Mouse (Mus musculus) left cerebral cortex, postnatal 14 days (tissue): Measurements from ENCODE around the gene Xrcc1. TPM values are rescaled to one million over a fixed set of nuclear protein-coding genes. Genes with fewer than 3 reads are reported as not detected.
A peak's percentile ranks its signal among the peaks of the same experiment; 100 is the strongest.
"Not testable (repeated sequence)": the region's sequence is repeated elsewhere in the genome, so short reads cannot be mapped to it uniquely, and the experiment has no call there.

ENCODE experiments used
- DNase-seq, 2 experiments: peaks; one replicate each; pipeline ENCODE4 v3.0.0; 2021 to 2022; ENCODE audit warnings: low spot score in 2 of 2, mixed read lengths in 1 of 2
- intact Hi-C: fragments of 180-260 bp; cut with DNase I; formaldehyde crosslinking; loops from one replicate; pipeline ENCODE4 v1.15.1; 2025
- total RNA-seq, 2 experiments: library from RNA; stranded (reverse); gene quantifications; 2 replicates each; pipeline ENCODE4 v1.2.3; 2021

The Xrcc1 gene
- total RNA-seq, 2 experiments from 2014 or later = 34.7 to 37.8 TPM

DNA sequence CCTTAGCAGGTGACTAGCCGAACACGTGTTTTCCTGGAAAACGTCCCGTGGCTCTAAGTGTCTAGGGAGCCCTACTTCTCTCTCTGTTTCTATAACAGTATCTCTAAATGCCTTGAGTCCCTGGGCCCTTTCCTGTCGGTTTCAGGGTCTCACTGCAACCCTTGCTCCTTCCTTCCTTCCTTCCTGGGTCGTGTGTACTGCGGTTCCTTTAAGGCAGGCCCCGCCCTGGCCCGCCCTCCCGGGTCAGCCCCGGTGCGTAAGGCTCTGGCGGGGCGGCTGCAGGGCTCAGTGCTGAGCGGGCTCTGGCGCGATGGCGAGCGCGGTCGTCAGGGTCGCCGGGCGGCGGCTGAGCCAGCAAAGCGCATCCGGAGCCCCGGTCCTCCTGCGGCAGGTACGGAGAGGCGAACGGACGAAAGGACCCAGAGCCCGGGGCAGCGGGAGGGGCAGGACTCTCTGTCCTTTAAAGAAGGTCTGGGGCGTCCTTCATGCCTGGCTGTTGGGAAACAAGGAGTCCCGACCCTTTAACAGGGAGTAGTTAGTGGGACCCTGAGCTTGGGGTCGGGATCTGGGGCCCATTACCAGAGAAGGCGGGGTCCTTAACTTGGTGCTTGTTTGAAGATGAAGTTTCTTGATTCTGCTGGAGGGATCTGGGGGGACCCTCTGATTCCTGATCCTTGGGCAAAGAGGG, 47.7 kb downstream of the Xrcc1 start:
- intact Hi-C loops = no loop called here
- DNase-seq = peak in 1 of 2 experiments; percentile 61

DNA sequence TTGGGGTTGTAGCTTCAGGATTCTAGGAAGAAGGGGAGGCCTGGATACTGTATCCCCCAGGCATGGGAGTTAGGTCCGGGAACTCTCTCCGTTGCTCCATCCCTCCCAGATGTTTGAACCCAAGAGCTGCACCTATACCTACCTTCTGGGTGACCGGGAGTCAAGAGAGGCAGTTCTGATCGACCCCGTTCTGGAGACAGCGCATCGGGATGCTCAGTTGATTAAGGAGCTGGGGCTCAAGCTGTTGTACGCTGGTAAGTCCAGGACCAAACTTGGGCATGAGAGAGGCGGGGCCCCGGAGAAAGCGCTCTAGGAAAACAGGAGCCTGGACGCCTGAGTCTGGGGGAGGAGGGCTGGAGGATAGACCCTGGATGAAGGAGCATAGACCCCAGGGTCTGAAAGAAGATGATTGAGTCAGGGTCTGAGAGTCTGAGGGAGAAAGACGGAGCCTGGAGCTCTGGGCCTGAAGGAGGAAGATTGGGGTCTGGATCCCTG, 48.3 kb downstream of the Xrcc1 start:
- intact Hi-C loops = no loop called here
- DNase-seq = no peak

DNA sequence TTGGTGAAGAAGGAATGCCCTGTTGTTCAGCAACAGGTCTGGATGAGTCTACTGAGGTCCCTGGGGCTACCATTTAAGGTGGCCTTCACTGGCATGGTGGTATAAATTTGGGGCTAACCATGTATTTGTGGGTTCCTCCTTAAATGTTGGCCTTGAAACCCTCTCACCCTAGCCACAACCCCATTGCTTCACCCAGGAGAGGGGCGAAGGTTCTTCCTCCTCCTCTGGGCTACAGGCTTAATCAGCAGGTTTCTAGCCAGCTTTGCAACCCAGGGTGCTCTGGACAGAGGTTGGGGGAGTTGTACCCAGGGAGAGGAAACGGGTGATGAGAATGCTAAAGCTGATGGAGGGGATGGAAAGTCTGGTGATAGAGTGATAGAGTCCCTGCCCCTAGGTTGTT, 49.4 kb downstream of the Xrcc1 start:
- intact Hi-C loops = no loop called here
- no peak for DNase-seq

DNA sequence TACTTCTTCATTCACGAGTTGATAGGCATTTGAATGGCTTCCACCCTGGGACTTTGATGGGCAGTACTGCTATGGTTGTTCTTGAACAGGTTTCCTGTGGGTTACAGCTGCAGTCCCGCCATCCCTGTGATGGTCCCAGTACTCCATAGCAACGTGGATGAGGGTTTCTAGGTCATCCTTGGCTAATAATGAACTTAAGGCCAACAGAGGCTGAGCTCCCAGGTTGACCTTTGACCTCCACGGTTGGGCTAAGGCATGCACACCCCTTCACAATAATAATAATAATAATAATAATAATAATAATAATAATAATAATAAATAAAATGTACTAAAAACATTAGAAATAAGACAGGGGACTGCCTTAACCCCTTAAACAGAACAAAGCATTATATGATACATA, 52.0 kb downstream of the Xrcc1 start:
- intact Hi-C loops = no loop called here
- DNase-seq = no peak

DNA sequence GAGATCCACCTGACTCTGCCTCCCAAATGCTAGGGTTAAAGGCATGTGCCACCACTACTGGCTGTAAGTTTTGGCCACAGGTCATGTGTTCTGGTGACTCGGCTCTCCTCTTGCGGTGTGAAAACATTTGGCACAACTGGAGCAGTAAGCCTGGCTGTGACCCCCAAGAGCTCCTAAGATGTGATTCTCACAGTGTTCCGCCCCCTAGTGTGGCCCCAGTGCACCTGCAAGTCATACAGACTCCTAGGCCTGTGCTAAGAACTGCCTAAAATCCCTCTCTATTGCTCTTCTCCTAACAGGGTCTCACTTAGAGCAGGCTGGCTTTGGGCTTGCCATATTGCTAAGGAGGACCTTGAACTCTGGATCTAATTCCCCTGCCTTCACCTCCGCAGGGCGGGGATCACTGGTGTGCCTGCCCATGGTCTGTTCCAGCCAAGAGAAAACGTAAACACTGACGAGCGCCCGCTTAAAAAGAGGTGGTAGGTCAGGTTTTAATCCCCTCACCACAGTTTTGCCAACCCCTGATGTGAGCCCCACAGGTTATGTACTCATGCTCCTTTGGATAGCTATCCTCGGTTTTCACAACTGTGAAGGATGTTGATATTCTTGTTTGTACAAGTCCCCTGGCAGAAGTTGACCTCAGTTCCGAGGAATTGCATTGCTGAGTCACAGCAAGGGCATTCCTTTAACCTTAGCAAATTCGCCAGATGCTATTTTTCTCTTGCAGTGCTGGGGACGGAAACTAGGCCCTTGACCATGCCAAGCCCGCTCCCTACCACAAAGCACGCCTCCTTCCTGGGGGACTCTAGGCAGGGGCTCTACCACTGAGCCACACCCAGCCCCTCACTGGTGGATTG, 53.4 kb downstream of the Xrcc1 start:
- intact Hi-C loops = loop anchor here (2.0 kb wide), 1 partner anchor 63 kb away; no protein-coding TSS in a partner anchor
- DNase-seq = no peak

DNA sequence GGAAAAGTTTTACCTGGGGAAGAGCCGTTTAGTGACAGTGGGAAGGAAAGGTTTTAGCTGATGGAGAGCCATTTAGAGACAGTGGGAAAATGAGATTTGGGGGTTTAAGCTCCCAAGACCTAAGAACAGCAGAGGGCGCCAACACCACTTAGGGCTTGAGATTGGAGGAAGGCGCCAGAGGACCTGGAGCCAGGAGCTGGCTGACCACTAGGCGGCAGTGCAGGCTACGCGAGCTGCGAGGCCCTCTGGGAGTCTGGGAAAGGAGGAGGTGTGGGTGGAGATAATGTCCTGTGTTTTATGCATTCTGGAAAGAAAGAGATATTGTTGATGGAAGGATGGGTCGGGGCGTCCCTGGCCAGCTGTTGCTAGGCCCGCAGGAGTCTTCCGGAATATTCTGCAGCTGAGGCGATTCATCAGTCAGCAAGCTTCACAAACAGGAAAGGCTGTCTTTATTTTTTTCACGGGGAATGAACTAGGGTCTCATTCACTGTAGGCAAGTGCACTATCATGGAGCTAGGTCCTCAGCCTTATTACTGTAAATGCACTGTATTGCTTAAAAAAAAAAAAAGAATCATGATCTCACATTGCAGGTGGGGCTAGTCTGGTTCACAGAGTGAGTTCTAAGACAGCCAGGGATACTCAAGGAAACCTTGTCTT, 55.0 kb downstream of the Xrcc1 start:
- peak; percentile 98 for DNase-seq
- intact Hi-C loops = loop anchor here (2.0 kb wide), 1 partner anchor 62 kb away; no protein-coding TSS in a partner anchor

DNA sequence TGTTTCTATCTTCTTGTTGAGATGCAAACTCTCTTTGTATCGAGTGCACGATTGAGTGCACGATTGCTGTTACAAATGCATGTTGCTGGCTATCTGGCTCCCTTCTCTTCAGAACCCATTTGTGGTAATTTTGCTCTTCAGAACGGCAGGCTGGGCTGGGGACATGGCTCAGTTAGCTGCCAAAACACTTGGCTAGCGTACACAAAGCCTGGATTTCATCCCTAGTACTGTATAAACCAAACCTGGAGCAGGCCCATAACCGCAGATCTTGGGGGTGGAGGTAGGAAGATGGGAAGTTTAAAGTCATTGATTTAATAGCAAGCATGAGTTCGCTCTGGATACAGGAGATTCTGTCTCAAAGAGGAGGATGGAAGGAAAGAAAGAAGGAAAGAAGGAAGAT, 59.5 kb downstream of the Xrcc1 start:
- no peak for DNase-seq
- intact Hi-C loops = no loop called here

DNA sequence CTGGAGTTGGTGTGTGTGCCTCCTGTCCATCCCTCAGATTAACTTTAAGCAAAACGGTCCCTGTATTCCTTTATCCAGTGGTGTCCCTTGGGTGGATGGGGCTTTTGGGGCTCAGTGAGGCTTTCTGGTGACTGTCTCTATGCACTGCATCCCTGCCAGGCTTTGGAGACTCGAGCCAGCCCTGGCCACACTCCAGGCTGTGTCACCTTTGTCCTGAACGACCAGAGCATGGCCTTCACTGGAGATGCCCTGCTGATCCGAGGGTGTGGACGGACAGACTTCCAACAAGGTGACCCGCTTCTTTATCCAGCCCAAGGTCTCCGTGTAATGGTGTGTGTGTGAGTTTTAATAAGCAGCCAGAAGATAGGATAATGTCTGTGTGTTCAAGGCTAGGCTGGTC, 60.0 kb downstream of the Xrcc1 start:
- DNase-seq = no peak
- intact Hi-C loops = no loop called here

DNA sequence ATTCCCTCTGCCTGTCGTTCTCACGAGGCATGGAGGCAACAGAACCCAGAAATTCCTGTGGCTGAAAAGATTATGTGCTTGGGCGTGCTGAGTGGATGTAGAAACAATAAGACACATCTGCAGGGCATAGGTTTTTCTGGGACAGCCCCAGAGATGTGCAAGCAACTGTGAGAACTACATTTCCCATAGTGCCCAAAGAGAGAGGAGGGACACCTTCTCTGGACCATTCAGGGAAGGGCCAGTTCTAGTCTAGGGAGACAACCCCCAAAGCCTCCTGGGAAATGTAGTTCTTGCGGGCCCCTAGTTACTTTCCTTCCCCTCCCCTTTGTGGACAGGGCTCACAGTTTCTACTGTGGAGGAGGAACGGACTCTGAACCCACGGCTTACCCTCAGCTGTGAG, 61.9 kb downstream of the Xrcc1 start:
- peak; percentile 49 to 50 for DNase-seq
- intact Hi-C loops = no loop called here

DNA sequence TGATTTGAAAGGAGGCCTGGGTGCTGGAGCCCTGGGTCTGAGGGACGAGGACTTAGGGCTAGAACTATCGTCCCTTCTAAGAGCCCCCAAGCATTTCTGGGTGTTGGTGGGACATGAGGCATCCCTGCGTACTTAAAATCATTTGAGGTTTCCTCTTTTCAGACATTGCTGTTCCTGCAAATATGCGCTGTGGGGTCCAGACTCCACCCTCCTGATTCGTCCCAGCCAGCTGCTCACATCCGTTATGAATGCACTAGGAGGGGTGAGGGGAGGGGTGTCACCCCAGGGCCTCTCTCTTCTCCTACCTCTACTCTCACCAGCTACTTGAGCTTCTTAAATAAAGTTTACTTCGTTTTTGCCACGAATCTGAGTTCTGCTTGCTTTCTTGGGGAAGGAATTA, 62.5 kb downstream of the Xrcc1 start:
- intact Hi-C loops = no loop called here
- DNase-seq = no peak

DNA sequence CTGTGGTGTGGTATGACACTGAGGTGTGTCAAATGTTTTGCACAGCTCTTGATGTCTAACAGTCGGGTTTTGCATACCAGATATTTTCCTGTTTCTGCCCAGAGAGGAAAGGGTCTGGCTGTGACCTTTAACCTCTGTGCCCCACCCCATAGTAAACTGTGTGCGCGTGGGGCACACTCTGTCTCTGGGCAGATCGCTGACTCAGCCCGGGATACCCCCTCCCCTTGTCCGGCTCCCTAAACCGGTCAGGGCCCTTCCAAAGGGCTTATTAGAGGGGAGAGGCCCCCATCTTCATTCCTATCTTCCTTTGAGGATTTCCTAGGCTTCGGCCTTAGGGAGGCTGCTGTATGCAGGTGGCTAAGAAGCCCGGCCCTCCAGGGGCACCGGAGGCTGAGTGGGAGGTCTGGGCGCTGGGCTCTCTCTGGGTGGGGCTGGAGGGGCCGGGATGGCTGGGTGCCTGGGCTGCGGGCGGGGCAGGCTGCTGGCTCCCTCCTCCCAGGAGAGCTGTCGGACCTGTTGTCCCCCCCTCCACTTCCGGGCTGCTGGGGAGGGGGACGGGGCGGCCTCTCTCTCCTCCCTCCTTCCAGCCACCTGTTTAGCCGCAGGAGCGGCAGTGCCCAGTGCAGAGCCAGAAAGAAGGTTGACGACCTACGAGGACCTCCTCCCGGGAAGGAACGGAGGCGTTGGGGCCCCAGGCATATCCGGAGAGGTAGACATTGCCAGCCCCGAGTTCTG, 64.2 kb downstream of the Xrcc1 start, which contains the start of gene Phldb3:
TSS of gene Phldb3 (plus strand) at position 620 of the 735 bp plus-strand sequence.
- intact Hi-C loops = no loop called here
- DNase-seq = no peak

DNA sequence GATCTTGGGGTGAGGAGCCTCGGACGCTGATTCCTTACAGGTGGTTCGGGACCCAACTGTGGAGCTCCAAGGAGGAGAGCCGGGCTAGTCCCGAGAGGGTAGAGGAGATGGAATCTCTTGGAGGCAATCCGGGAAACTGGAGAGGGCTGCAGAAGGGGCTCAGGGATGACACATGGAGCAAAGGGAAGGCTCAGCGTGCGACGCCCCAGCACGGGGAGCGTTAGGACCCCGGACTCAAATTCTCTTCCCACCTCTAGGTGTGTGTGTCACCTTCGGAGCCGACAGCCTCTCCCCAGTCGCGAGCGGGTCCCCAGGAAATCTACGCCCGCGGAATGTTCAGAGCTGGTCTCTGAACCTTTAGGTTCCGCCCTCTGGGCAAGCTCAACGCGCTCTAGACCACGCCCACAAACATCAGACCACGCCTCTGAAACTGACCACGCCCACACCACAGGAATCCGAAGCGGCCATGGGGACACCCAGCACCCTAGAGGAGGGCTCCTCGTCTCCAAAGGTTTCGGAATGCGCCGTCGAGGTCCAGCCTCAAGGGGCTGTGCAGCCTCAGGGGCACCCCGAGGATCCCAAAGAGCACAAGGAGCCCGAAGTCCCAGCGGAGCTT, 64.9 kb downstream of the Xrcc1 start:
- intact Hi-C loops = no loop called here
- peak; percentile 43 to 60 for DNase-seq

DNA sequence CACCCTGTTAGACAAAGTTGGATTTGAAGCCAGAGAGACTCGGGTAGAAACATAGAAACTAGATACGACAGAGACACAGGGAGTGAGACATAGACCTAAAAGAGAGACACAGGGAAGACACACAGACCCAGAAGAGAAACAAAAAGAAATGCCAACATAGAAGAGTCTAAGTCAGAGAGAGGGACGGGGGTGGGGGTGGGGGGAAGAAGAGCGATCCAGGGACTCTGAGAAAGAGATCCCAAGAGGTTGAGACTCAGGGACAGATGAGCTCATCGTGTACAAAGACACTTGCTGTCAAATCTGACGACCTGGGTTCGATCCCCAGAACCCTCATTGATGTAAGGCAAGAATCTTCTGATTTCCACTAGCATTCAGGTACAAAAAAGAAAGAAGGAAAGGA, 65.6 kb downstream of the Xrcc1 start:
- intact Hi-C loops = no loop called here
- DNase-seq = no peak

DNA sequence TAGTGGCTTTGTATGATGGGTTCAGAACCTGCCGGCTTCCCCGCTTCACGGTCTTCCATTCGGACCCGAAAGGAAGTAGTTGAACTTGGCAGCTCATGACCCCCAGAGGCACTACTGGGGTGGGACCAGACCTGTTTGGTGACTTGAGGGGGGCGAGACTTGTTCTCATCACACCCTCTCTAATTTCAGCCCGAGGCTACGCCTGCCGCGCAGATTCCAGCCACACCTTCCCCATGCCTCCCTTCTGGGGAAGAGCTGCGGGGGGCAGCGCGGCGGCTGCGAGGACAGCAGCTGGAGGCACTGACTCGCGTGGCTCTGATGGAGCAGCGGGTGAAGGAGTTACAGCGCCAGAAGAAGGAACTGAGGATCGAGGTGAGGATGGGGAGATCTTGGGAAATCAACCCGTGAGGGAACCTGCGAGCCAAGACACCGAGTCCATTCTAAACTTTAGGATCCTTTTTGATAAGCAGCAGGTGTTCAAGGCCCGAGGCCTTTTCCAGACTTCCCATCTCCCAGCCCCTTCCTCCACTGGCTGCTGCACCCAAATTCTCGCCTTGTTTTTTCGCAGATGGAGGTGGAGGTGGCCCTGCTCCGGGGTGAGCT, 66.3 kb downstream of the Xrcc1 start:
- no peak for DNase-seq
- intact Hi-C loops = no loop called here

DNA sequence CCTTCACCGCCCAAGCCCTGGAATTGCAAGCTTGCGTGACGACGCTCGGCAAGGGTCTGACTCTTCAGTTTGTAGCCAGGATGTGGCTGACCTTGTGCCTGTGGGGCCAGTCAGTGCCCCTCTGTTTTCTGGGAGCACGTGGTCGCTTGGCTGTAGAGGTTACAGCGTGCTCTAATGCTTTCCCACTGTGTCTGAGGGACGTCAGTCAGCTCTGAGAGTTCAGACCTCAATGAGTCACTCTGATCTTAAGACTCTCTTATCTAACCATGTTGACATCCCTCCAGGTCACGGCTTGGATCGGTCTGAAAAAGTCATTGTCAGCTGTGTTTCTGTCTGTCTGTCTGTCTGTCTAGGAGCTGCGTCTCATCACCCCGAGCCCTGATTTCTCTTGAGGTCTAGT, 68.7 kb downstream of the Xrcc1 start:
- no peak for DNase-seq
- intact Hi-C loops = no loop called here

DNA sequence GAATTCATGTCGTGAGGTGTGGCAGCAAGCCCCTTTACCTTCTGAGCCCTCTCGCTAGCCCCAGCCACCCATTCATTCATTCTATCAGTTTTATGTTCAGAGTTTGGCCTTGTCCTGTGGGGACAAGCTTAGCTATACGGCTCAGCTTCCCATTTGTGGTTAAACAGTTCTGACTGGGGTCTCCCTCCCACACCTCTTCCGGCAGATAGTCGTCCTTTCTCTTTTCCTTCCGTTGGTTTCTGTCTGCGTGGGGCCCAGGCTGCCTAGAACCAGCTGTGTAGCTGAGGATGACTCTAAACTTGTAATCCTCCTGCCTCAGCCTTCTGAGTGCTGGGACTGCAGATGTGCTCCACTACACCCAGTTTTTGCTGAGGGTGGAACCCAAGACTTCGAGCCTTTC, 71.7 kb downstream of the Xrcc1 start:
- DNase-seq = no peak
- intact Hi-C loops = no loop called here

DNA sequence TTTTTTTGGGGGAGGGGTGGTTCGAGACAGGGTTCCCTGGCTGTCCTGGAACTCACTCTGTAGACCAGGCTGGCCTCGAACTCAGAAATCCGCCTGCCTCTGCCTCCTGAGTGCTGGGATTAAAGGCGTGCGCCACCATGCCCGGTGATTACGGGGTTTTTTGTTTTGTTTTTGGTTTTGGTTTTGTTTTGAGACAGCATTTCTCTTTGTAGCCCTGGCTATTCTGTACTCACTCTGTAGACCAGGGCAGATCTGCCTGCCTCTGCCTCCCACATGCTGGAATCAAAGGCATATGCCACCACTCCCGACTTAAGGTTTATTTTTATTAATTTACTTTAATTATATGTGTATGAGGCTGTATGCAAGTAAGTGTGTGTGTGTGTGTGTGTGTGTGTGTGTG, 72.3 kb downstream of the Xrcc1 start:
- DNase-seq, intact Hi-C loops: not testable (repeated sequence)

DNA sequence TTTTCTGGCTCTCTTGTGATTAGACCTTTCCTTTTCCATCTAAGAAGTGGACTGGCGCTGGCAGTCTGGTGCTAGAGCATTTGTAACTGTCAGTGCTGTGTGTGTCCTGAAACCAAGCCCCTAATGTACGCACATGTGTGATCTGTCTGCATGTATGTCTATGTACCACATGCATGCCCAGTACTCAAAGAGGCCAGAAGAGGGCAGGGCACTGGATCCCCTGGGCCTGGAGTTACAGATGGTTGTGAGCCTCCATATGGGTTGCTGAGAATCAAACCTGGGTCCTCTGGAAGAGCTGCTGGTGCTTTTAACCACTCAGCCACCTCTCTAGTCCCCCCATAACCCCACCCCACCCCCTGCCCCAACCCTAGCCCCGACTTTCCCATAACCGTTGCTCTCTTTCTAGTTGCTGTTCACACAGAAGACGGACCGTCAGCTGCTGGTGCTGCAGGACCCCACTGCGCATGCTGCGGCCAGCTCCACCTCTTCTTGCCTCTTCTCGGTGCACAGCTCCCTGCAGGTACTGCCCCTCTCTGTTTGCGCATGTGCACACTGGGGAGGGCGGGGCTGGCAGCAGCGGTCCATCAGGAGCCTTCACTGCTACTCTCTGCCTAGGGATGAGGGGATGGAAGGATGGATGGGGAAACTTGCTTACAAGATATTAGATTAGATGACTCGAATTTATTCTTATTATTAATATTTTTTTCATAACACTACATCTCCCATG, 73.7 kb downstream of the Xrcc1 start:
- intact Hi-C loops = no loop called here
- DNase-seq = no peak
